Mouse (Mus musculus) kidney, adult 9 months (tissue): Measurements from ENCODE around the gene Ift57.

Experiments used
- DNase-seq: peaks from one replicate; pipeline ENCODE4 v3.0.0; 2022

The Ift57 gene

DNA sequence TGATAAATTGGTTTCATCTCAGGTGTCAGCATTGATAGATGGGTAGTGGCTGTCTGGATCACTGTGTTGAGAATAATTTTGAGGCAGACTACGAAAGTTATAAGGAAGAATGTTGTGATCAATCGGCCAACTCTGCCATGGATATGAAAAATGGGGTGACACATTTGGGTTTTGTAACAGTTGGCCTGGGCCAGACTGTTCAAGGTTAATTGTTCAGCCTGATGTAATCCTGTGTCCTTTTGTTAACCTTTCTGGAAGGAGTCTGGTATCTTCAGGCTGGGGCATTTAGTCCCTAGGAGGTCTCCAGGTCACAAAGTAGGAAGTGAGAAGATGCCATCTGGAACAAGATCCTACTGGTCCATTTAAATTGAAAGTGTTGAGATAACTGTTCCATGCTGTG, 97.2 kb downstream of the Ift57 start:
- DNase-seq, result no peak

DNA sequence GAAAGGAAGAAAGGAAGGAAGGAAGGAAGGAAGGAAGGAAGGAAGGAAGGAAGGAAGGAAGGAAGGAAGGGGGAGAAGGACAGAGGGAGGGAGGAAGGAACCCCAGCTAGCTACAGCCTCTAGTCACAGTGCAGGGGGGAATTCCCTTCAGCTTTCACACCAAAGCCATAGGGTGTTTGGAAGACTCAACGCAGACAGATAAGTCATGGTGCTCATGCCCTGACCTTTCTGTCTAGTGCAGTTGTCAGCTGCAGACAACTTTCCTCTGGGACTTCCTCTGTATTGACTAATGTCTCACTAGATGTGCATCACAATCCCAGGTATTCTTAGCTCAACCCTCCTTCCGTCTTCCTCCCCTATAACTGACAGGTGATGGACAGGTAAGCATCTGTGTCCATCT, 97.9 kb downstream of the Ift57 start:
- no peak for DNase-seq

DNA sequence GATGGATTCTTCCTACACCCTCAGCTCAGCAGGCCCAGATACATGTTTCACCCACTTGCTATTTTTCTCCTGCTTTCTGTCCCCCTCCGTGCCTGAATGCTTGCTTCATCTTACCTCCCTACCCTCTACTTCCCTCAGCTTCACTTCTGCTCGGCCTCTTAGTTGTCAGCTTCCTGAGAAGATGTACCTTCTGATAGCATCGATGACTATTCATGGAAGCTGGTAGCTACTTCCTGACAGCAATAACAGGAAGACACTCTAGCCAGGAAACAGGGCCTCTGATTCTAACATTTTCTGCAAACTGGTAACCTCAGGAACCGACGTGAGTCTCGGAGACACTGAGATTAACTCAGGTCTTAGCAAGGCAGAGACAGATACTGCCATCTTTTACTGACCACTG, 99.8 kb downstream of the Ift57 start:
- DNase-seq, result peak; percentile 41

DNA sequence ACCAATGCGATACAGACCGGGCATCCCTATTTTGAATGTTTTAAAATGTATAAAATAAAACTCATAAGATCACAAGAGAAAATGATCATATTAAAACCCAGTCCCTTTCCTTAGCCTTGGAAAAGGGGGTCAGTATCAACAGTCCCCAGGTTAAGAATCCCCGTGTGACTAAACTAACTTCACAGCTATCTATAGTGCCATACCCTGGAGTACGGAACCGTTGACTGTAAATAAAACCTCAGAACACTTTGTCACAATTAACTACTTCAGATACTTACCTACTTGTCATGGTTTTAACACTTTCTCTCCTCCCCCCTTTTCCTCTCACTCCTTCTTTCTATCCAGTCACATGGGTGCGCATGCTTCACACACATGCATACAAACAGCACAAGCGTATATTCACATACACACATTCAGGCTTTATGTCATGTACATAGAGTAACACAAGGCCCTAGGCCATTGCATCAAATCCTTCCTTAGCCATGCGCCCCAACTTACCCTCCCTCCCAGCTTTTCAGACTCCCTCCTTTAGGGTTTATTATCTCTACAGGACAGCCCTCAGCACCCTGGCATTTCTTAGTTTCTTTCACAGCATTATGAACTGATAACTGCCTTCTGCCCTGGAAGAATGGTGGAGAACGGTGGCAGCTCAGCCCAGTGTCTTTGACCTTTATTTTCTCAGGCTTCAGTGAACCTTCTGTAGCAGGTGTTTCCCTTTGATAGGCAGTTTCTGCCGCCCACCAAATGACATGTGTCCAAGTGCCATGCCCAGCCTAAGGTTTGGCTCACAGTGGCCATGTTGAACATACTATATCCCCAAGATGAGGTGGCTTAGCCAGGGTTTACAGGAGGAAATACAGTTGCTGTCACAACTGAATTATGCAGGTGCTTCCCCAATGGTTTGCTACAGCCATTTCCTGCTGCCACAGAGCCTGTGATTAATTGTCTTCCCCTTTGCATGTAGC, 100.8 kb downstream of the Ift57 start, which contains the start of gene Cd47:
TSS of gene Cd47 (plus strand) at position 937 of the 965 bp plus-strand sequence.
- DNase-seq, result peak; percentile 62

DNA sequence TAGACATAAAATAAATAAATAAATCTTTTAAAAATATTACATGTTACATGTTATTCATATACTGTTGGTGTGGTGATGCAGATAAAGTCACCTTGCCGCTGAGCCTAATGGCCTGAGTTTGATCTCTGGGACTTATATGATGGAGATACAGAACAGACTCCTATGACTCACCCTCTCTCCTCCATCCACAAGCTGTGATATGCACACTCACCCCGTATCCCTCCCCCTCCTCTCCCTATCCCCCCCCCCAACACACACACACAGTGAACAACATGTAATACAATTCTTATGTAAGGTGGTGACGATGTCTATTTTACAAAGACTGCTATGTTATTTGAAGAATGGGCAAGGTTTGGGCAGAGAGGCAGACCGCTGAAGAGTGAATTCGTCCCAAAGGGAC, 102.0 kb downstream of the Ift57 start:
- no peak for DNase-seq

DNA sequence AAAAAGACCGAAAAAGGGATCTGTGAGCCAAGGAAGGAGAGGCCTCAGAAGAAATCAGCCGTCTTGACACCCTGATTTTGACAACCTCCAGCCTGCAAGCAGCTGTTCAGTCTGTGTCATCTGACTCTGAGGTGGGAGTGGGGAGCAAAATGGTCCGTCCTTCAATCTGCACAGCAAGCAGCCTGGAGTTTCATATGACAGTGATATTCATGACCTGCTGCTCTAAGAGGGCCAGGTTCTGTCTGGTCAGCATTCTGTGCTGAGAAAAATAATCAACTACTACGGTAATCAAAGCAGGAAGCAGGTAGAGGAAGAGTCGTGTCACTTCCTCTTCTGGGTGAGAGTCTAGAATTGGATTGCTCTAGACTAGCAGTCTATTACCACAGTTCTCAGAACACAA, 102.4 kb downstream of the Ift57 start:
- no peak for DNase-seq

DNA sequence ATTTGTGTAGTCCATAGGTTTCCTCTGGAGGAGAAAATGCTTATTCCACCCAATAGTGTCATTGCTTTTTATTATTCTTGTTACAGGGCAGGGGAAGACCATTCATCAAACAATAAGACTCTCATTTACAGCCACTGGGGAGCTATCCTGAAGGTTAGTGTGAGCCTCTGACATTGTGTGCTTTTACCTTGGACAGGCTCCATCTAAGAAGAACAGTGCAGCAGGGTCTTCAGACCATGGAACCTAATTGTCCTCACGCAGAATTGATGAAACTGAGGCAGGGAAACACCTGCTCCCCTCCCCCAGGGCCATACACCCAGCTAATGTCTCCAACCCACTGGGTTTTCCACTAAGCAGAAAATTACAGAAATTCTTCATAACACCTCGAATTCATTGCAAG, 104.0 kb downstream of the Ift57 start:
- no peak for DNase-seq

DNA sequence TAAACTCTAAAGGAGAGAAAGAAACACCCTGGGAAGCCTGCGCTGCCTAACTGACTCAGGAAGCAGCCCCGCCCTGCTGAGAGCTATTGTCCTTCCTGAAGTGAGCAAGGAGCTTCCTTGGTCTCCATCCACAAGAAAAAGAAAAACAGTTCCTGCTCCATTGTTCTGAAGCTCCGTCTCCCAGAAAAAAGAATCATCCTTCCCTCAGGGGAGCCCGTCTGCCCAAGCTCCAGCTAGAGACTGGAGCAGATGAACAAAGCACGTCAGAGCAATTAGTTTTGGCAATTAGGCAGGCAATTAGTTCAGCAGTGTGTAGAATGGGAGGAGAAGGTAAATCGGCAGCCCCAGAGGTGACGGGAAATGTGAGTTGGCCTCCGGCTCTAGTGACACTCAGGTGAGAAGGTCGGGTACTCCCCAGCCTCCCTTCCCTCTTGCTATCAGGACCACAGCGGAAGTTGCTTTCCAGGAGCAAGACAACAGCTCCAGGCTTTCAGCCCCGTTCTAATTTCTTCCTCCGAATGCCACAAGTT, 105.0 kb downstream of the Ift57 start:
- peak; percentile 38 for DNase-seq

DNA sequence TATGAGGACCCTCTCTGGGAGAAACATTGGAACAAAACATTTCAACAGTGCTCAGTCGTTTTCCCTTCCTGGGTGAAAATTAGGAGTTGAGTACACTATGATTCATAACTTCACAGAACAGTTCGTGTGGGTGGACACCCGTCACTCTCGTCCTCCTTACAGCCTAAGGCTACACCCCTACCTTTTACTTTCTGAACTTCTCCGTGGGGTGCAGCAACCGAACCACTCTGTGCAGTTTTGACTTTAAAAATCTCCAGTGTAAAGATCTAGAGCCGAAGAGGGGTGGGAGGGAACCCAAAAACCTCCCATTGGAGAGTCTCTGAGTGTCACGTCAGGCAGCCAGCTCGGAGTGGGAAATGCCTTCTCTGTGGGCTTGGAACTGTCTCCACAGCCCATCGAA, 107.9 kb downstream of the Ift57 start:
- no peak for DNase-seq

DNA sequence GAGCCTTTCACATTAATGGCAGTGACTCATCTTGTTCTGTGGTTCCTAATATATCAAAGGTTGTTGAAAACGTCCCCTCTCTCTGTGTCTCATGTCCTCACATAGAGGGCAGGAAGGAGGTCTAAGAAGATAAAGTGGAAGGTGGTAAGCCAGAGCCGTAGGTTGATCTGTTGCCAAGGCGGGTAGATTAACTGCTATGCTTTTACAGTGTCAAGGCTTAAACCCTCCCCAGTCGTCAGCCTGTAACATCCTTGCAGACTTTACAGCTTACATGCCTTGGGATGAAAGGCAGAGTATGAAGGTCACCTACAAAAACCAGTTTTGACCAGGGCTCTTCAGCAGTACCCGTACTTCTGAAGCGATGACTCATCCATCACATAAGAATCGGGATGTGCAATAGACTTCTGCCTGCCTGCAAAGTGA, 108.4 kb downstream of the Ift57 start:
- no peak for DNase-seq

DNA sequence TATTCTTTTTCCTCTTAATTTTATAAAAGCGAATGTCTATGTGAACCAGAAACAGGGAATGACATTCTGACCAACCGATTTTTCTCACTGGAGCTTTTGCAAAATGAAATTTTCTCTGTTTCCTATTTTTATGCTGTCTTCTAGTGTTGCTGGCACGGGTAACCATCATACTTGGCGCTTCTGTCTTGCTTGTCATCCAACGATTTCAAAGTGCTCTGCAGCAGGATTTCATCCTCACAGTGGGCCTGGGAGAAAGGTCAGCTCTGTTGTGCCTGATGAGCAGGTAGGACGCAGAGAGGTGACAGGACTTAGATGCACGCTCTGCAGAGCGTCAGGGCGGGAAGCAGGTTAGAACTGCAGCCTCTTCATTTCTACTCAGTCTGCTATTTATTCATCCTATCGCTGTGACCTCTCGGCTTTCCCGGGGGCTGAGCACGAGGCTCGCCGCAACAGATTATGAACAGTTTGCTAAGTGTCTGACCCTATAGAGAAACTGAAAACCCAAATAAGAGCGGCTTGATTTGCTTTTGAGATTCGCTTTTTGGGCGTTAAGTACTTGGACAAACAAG, 108.9 kb downstream of the Ift57 start:
- no peak for DNase-seq

DNA sequence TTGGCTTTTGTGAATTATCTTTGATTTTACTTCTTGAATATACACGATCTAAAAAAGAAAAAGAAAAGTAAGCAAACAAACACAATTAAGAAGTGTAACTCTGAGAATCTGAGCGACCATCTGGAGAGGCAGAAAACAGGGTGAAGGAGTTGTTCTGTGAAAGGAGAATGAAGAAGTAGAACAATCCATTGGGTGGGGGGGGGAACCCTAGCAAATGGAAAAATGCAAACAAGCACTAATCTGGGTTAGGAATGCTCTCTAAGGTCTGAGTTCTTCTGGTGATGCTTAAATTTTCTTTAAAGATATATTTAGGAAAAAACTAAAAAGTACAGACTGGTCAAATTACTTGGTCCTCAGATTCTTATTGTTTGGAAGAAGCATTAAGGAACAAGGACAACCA, 112.9 kb downstream of the Ift57 start:
- no peak for DNase-seq

DNA sequence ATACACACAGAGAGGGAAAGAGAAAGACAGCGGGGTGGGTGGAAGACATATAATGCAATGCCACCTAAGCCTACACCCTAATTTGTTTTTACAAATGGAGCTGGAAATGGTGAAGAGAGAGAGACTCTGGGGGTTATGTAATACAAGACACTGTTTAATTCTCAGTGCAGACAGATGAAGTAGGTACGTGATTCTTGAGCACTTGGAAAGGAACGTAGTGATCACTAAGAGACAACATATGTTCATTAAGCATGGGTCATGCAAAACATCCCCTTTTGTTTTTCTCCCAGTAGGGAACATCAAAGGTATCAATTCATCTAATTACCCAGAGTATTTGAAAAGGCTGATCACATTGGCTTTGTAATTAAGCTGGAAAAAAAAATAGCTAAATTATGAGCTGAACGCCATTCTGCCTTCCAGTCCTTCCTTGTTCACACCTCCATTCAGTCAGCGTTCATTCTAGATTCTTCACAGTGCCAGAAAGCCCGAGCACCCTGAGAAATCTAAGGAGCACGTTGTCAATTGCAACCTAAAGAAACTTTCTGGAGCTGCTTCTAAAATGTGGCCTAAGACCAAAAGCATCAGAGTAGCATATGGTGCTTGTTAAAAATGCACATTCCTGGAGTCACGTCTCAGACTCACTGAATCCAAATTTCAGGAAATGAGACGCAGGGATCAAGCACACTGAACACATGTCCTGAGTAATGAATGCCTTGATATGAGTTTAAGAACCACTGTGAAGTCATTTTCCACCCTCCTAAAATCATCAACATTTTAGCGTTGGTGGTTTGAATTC, 114.0 kb downstream of the Ift57 start:
- no peak for DNase-seq

DNA sequence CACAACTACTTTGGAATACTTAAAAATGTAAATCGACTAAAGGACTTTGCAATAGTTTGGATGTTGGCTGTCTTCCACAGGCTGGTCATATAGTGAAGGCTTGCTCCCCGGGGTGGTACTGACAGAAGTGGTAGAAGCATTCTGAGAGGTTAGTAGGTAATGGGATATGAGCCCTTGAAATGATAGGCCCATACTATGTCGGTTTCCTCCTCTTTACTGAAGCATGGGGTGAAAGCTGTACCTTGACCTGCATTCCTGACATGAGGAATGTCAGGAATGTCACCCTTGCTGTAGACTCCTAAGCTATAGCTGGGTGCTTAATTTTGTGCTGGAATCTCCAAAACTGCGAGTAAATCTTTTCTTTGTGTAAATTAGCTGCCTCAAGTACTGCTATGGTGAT, 115.4 kb downstream of the Ift57 start:
- DNase-seq, result no peak
